Mouse (Mus musculus) brain, embryonic 14.5 days (tissue): ENCODE measurements around the gene Uts2r.

Experiments
- CTCF ChIP-seq: fragments of 200-500 bp; IDR thresholded peaks from 2 replicates; pipeline ENCODE4 v1.5.1; 2012; ENCODE audit warnings: inconsistent platforms, mild to moderate bottlenecking, moderate library complexity, borderline replicate concordance; ENCODE audit not compliant: insufficient read depth, insufficient read length; ENCODE audit errors: extremely low read depth
- POLR2A ChIP-seq: fragments of 200-500 bp; IDR thresholded peaks from 2 replicates; pipeline ENCODE4 v1.6.1; 2012; ENCODE audit warnings: mild to moderate bottlenecking, inconsistent platforms, borderline replicate concordance; ENCODE audit not compliant: poor library complexity, insufficient read depth, insufficient read length, severe bottlenecking; ENCODE audit errors: extremely low read depth

DNA sequence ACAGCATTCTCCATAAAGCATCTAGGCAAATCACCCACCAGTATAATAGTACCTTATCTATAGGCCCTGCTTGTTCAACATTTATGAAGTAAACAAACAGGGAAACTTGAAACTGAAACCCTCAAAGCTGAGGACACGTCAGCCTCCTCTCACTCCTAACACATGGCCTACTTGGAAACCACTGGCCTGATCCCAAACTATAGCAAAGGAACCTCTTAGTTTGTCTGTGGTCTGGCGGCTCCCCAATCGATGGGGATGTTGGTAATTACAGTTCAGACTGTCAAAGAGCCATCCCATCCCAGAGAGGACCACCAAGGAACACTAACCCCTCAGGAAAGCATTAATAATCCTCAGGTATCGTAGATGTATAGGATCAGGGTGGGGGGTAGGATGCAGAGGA lies 39.8 kb downstream of the Uts2r start:
- TF ChIP-seq CTCF (no peak), POLR2A (no peak)
